Mouse (Mus musculus): ENCODE measurements at regions not wholly inside any gene's neighbourhood (a gene's known extent, or its start where the extent isn't known, plus 50 kb on each side); places are given as distances from the start of the nearest gene placed in this dataset.

DNA sequence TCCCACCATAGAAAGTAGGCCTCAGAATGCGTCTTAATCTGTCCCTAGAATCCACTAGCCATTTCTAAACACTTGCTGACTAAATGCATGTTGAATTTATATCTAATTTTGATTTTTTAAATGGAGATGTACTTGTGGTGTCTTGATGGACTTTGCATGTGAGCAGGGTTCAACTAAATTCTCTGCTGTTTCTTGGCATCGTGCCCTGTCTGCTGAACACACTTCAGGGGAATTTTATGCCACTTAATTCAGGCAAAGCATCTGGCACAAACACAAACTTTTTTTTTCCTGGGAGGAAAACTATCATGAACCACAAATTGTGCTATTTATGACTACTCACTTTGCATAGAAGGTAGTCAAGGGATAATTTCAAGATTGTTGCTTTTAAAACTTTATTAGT is 87.7 kb downstream of the Stc2 start:
- no peaks in the 10 kb centered on the region for H3K27me3 ChIP-seq (replicated peaks; ENCODE audit: control insufficient read depth, insufficient read depth, low read length)
- WGBS = 48% methylated on average over 2 of the region's 2 CpGs
- H3K4me3 ChIP-seq (ENCODE audit: low read depth, low read length) = no peak overlapping the region
- H3K36me3 ChIP-seq (ENCODE audit: control insufficient read depth, insufficient read depth, low read length) = no peaks in the 10 kb centered on the region
- H3K27ac ChIP-seq (replicated peaks; ENCODE audit: low read depth, low read length) = no peak overlapping the region
- no peaks in the 10 kb centered on the region for H3K9me3 ChIP-seq (ENCODE audit: control insufficient read depth, low read length)
- ATAC-seq (ENCODE audit: low read depth) (no peak), DNase-seq (ENCODE audit: low spot score) (peak; percentile 62)
- H3K4me2 ChIP-seq (ENCODE audit: low read depth, low read length) = no peak overlapping the region
- H3K9ac ChIP-seq (ENCODE audit: low read depth, low read length) = no peak overlapping the region
- 0 out of 2 replicates have a peak, but pooled peaks cover 4% of the 10 kb centered on the region for H3K4me1 ChIP-seq (ENCODE audit: control insufficient read depth, insufficient read depth, low read length)

- H3K4me2 ChIP-seq (ENCODE audit: low read depth, low read length) = no peak overlapping the region
- H3K27me3 ChIP-seq (replicated peaks; ENCODE audit: control insufficient read depth, insufficient read depth, low read length) = no peaks in the 10 kb centered on the region
- ATAC-seq (ENCODE audit: low read depth) (no peak; the same call in 1 of the 2 replicates), DNase-seq (ENCODE audit: low spot score) (peak; percentile 90)
- H3K9me3 ChIP-seq (ENCODE audit: control insufficient read depth, low read length) = 0 out of 2 replicates have a peak, but pooled peaks cover 2% of the 10 kb centered on the region
- no peaks in the 10 kb centered on the region for H3K36me3 ChIP-seq (ENCODE audit: control insufficient read depth, insufficient read depth, low read length)
- H3K9ac ChIP-seq (ENCODE audit: low read depth, low read length) = no peak overlapping the region
- H3K4me3 ChIP-seq (ENCODE audit: low read depth, low read length) = no peak overlapping the region
- no peak overlapping the region for H3K27ac ChIP-seq (replicated peaks; ENCODE audit: low read depth, low read length)
- WGBS = 20% methylated on average over 2 of the region's 2 CpGs
- no peaks in the 10 kb centered on the region for H3K4me1 ChIP-seq (ENCODE audit: control insufficient read depth, insufficient read depth, low read length)
These were observed 66.2 kb upstream of the Gm17332 start for GRCm38 (mm10) chr11:31248467-31248866.
